Mouse (Mus musculus) mesoderm, embryonic 11.5 days (tissue): ENCODE measurements around the gene Hba-a2.
A peak's percentile ranks its signal among the peaks of the same experiment; 100 is the strongest.
"Not testable (repeated sequence)": the region's sequence is repeated elsewhere in the genome, so short reads cannot be mapped to it uniquely, and the experiment has no call there.

Source experiments
- DNase-seq: peaks from one replicate; pipeline ENCODE4 v3.0.0-alpha.2; 2012; ENCODE audit warnings: low read depth, low spot score

Gene Hba-a2

GRCm38 (mm10) chr11:32296203-32296602 lies at the start of gene Hba-a2:
TSS of gene Hba-a2 (plus strand) at chr11:32296489.
- not testable (repeated sequence) for DNase-seq

- no peak for DNase-seq
Observed at GRCm38 (mm10) chr11:32247068-32247467, 49.2 kb upstream of the Hba-a2 start.

GRCm38 (mm10) chr11:32248350-32248749 lies 47.9 kb upstream of the Hba-a2 start:
- no peak for DNase-seq

GRCm38 (mm10) chr11:32250880-32251763 lies 45.2 kb upstream of the Hba-a2 start:
- no peak for DNase-seq

- DNase-seq = no peak
Observed at GRCm38 (mm10) chr11:32253121-32253520, 43.2 kb upstream of the Hba-a2 start.

- DNase-seq = no peak
Observed at GRCm38 (mm10) chr11:32256146-32256545, 40.1 kb upstream of the Hba-a2 start.

- no peak for DNase-seq
Observed at GRCm38 (mm10) chr11:32256566-32256965, 39.7 kb upstream of the Hba-a2 start.

- peak; percentile 73 for DNase-seq
Observed at GRCm38 (mm10) chr11:32262674-32263415, 33.4 kb upstream of the Hba-a2 start.

- no peak for DNase-seq
Observed at GRCm38 (mm10) chr11:32265117-32265738, 31.1 kb upstream of the Hba-a2 start.

GRCm38 (mm10) chr11:32266194-32266593 lies 30.1 kb upstream of the Hba-a2 start:
- no peak for DNase-seq

- no peak for DNase-seq
Observed at GRCm38 (mm10) chr11:32266776-32267175, 29.5 kb upstream of the Hba-a2 start.

- DNase-seq = peak; percentile 96
Observed at GRCm38 (mm10) chr11:32267188-32267884, 29.0 kb upstream of the Hba-a2 start, which contains the start of gene Nprl3. TSS of gene Nprl3 (minus strand) at chr11:32267707.

- no peak for DNase-seq
Observed at GRCm38 (mm10) chr11:32267964-32268363, 28.3 kb upstream of the Hba-a2 start.

- no peak for DNase-seq
Observed at GRCm38 (mm10) chr11:32268952-32269351, 27.3 kb upstream of the Hba-a2 start.

- no peak for DNase-seq
Observed at GRCm38 (mm10) chr11:32271178-32271577, 25.1 kb upstream of the Hba-a2 start.

GRCm38 (mm10) chr11:32276347-32276746 lies 19.9 kb upstream of the Hba-a2 start, which contains the start of gene Hba-x:
TSS of gene Hba-x (plus strand) at chr11:32276400.
- no peak for DNase-seq

GRCm38 (mm10) chr11:32277736-32278457 lies 18.4 kb upstream of the Hba-a2 start:
- no peak for DNase-seq

GRCm38 (mm10) chr11:32278458-32278957 lies 17.8 kb upstream of the Hba-a2 start:
- DNase-seq = no peak

- no peak for DNase-seq
Observed at GRCm38 (mm10) chr11:32280646-32281045, 15.6 kb upstream of the Hba-a2 start.

GRCm38 (mm10) chr11:32281416-32282144 lies 14.7 kb upstream of the Hba-a2 start:
- DNase-seq = no peak
